Comparison of ENCODE assay signal across 8 mouse cellular contexts in the genomic region with DNA sequence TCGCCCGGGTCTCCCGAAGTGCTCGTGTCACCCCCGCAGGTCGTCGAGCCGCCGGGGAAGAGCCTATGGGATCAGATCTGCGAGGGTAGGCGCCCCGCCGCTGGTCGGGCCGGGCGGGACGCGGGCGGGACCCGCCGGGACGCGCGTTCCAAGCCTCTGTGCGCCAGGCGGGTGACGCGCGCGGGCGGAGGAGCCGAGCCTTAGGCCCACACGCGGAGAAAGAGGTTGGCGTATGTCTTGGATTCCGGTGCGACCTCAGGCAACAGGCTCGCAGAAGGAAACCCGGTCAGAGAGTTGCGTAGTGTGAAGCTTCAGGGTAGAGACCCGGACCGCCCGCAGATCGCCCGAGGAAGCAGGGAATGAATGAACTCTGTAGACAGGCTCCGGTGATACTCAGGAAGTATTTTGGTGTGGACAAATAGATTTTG. TPM values are rescaled to one million over a fixed set of nuclear protein-coding genes. Genes with fewer than 3 reads are reported as not detected.
DNase-seq lines count a peak whose midpoint lies in the region; ATAC-seq and TF ChIP-seq lines count a peak whose summit lies in the region.

A gene (minus strand): TSS at position 378 of the 428 bp plus-strand sequence.

- H3K9me3 ChIP-seq in intestine, embryonic 15.5 days = no peaks in the 10 kb centered on the region

- H3K4me1 ChIP-seq in intestine, embryonic 15.5 days (replicated peaks) = peaks cover 6% of the 10 kb centered on the region; the same call in 1 of the 2 replicates

- peak within 1 kb of the TSS; percentile 76 for H3K4me2 ChIP-seq in intestine, embryonic 15.5 days (replicated peaks)

- TF ChIP-seq CTCF in left cerebral cortex, adult 2 months (IDR thresholded peaks at IDR 0.05) = no peak

- peaks cover 13% of the 10 kb centered on the region for H3K36me3 ChIP-seq in intestine, embryonic 15.5 days

- under 1% methylated on average over 46 of the region's 46 CpGs for WGBS in intestine, embryonic 15.5 days

- intact Hi-C loops in left cerebral cortex, adult 2 months (cut with DNase I) = loop anchor here (1.0 kb wide), 1 partner anchor 140 kb away; no protein-coding TSS in a partner anchor
- intact Hi-C loops in gastrocnemius, postnatal 14 days (cut with DNase I; ENCODE audit: low total_unique reads) = loop anchor here (10.0 kb wide), 2 partner anchors 69 to 139 kb away; a partner anchor contains a TSS

- no peaks in the 10 kb centered on the region for H3K27me3 ChIP-seq in intestine, embryonic 15.5 days (replicated peaks)

- peak within 1 kb of the TSS; percentile 78 for H3K9ac ChIP-seq in intestine, embryonic 15.5 days

- peak; percentile 90 for ATAC-seq in intestine, embryonic 15.5 days
- ATAC-seq in megakaryocyte-erythroid progenitor cell, adult 5-6 weeks (replicated peaks; ENCODE audit: low FRiP score, low TSS enrichment, poor library complexity, severe bottlenecking) = peak; percentile 29

- peak within 1 kb of the TSS; percentile 71 for H3K4me3 ChIP-seq in left cerebral cortex, adult 2 months
- peak within 1 kb of the TSS; percentile 83 for H3K4me3 ChIP-seq in intestine, embryonic 15.5 days (replicated peaks)

- no peak for DNase-seq in left cerebral cortex, adult 2 months (ENCODE audit: extremely low spot score in 1 of 2, low spot score in 2 of 2)
- no peak for DNase-seq in left cerebral cortex, adult 11 months (ENCODE audit: low spot score)
- peak; percentile 65 for DNase-seq in adrenal gland, postnatal 25 days
- DNase-seq in gastrocnemius, postnatal 14 days = no peak
- DNase-seq in T-cell, adult 2 months (ENCODE audit: low spot score) = no peak
- no peak for DNase-seq in right cerebral cortex, postnatal 25 days

- peak within 1 kb of the TSS; percentile 77 for H3K27ac ChIP-seq in left cerebral cortex, adult 2 months
- peak within 1 kb of the TSS; percentile 77 for H3K27ac ChIP-seq in intestine, embryonic 15.5 days

RNA-seq across cellular contexts. Expression of the gene that starts here (rescaled TPM):
- 10 to 100 TPM; 25.9 to 27.0 TPM for total RNA-seq in left cerebral cortex, adult 2 months (2021)
- total RNA-seq in adrenal gland, postnatal 25 days (2021) = 63.8 and 70.1 TPM in 2 replicates
- 10 to 100 TPM; 25.2 to 27.6 TPM for total RNA-seq in gastrocnemius, postnatal 14 days (2021)
- polyA plus RNA-seq in intestine, embryonic 15.5 days (2015; fragmentation: Nextera tagmentation; extraction: Ambion mirVana) = 87.7 and 99.4 TPM in 2 replicates
- 37.7 and 50.6 TPM in 2 replicates for total RNA-seq in megakaryocyte-erythroid progenitor cell, adult 5-6 weeks (2014; fragmentation: Nextera tagmentation)
- total RNA-seq in megakaryocyte-erythroid progenitor cell, adult 5-6 weeks (2017) = 58.4 and 68.6 TPM in 2 replicates
